Mouse (Mus musculus) spleen, postnatal 14 days (tissue): Measurements from ENCODE around the gene Lkaaear1.

ENCODE experiments used
- DNase-seq, 2 experiments: peaks; one replicate each; pipeline ENCODE4 v3.0.0; 2021 to 2022; ENCODE audit warnings: low spot score in 2 of 2

Gene Lkaaear1

DNA sequence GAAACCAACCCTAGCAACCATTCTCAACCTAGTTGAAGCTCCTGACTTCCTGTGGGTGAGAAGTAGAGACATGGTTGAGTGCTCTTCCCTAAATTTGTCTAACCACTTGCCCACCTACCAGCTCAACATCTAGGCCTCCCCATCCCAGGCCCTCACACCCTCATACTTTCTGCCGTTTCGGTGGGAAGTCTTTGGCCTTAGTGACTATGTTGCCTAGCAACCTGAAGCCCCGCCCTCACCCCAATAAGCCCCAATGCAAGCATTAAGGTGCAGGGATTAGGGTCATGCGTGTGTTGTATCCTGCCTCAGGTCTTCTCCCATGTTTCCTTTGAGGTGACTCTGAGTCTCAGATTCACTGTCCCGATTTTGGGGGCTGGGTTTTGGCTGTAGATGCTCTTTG, at the start of gene Lkaaear1:
Gene Lkaaear1 (minus strand): TSS at position 202 of the 400 bp plus-strand sequence.
- DNase-seq, result no peak

DNA sequence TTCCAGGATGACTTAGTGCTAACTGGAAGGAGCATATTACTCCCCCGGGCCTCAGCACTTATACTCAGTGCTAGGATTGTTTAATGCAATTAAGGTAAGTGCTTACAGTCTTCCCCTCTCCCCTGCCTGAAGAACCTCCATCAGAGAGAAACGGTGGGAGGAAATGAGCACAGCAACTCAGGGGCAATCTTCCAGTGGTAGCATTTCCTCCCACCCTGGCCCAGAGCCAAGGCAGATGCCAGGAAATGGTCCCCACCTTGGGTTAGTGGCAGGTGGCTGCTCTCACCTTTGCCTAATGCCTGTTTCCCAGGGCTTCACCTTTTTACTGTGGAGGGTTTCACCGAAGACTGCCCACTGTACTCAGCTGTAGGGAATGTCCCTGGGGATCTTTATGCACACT, 31.8 kb upstream of the Lkaaear1 start:
- DNase-seq, result no peak

DNA sequence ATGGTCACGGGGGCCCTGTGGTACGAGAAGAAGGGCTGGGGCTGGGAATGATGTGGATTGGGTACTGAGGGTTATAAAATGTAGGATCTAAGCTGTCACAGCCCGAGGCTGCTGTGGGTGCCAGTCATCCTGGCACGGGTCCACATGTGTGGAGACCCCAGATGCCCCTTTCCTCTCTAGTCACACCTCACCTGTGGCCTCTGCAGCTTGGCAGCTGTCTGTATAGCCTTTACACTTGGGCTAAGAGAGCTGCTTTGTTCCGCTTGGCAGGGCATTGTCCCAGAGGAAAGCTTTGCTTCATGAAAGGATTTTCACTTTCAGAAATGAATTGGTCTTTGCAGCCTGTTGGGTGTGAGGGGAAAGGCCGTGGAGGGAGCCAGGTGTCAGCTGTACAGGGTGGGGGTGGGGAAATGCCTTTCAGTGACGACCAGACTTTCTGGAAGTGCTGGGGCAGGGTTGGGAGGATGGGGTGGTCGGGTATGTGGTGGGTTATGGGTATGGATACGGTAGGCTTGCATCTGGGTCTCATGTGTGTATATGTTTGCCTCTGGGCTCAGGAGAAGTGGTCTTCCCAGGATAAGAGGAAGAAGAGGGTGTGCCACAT, 29.5 kb upstream of the Lkaaear1 start:
- no peak for DNase-seq

DNA sequence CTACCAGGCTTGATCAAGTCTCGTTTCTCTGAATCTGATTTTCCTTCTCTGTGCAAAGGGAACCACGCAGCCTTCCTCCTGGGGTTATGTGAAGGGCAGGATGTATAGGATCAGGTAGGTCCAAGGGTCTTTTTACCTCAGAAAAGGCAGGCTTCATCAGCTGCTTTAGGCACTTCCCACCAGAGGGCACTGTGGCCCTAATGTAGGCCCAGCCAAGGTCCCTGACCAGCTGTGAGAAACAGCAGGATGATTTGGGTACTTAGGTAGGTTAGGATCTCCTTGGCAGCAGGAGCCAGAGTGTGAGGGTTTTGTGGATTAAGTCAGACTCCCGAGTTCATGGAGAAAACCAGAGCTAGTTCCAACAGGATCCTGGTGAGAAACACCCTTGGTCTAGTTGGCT, 24.0 kb upstream of the Lkaaear1 start:
- no peak for DNase-seq

DNA sequence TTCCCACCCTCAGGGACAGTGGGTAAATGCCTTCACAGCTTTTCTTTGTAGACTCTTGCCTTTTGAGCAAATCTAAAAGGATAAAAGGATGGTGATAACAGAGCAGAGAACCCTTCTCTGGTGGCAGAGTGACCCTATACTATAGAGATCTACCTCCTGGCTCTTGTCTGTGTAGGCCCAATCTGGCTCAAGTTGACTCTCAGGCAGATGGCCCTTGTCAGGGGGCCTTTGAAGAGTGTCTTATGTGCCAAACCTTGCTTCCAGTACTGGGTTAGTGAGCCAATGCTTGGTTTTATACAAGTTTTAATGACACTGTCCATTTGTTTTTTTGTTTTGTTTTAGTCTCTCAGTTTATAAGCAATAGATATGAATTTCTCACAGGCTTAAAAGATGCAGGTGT, 23.0 kb upstream of the Lkaaear1 start:
- no peak for DNase-seq

DNA sequence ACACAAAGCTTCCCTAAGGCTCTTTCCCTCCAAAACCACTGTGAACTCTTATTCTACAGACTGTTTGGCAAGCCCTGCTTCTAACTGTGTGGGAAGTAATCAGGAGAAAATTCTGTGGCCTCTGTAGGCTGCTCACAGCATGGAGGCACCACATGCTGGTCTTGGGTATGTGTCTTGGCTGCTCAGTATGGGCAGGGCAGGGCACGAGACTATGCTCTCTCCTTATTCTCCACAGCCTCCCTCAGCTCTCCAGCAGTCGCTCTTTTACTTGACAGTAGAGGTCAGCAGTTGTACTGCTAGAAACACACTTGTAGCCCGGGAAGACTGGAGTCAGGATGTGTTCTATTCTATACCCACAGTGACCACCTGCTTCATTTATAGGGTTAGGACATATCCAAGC, 21.8 kb upstream of the Lkaaear1 start:
- no peak for DNase-seq

DNA sequence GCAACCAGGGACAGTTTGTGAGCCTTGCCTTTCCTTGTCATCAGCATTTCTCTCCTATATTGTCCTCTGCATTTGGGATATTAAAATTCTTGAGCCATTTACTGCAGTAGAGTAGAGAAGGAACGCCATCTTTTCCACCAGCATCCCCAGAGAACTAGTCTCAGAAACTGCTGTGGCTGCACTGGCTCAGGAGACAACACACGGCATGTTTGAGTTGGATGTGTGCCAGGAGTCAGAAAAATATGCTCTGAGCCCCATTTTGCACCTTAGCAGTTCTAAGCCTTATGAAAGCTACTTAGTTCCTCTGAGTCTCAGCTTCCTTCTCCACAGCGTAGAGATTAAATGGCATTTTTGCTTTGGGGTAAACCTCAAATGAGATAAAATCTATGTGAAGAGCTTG, 18.7 kb upstream of the Lkaaear1 start:
- no peak for DNase-seq

DNA sequence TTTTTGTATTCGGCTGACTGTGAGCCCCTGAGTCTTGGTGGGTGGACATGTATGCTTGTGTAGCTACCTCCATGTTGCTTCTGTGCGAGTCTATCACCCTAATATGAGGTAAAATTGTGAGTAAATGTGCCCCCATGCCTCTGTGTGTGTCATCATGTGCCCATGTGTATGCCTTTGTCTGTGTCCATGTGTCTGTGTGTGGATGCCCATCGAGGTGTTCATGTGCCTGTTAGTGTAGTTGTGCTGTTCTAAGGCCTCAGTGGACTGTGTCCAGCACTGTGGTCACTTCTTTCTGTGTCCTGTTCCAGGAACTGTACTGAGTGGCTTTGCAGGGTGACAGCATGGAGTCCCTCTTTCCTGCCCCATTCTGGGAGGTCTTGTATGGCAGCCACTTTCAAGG, 17.1 kb upstream of the Lkaaear1 start:
- no peak for DNase-seq

DNA sequence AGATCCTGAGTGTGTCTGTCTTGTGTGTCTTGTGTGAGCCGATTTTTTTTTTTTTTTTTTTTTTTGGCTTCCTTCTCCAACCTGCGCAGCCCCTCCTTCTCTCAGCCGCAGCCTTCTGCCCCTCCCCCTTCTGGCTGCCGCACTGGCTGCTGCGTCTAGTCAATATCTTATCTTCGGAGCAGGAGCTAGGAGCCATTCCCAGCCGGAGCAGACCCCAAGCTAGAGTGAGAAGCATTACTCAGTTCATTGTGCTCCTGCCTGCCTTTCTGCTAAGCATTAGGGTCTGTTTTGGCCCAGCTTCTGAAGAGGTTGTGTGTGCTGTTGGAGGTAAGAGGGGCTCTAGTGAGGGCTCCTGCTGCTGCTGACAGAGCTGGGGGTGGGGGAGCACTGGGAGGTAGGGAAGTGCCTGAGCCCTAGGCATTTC, 16.7 kb upstream of the Lkaaear1 start, which contains the start of gene Oprl1:
Gene Oprl1 (plus strand): TSS at position 114 of the 424 bp plus-strand sequence.
- no peak for DNase-seq

DNA sequence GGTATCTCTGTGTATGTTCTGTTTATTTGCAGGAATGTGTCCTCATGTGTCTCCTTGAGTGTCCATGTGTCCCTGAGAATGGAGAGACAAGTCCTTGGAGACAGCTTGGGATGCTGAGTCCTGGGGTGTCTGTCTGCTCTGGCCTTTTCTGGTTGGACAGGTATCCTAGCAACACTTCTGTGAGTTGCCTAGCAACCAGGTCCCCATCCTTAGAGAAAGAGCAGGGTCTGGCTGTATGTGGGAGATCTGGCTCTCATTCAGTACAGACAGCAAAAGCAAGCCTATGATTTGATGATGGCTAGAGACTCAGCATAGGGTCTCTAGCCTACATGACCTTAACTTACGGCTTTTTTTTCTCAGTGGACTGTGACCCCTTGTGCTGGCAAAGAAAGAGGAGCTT, 15.5 kb upstream of the Lkaaear1 start:
- DNase-seq, result no peak

DNA sequence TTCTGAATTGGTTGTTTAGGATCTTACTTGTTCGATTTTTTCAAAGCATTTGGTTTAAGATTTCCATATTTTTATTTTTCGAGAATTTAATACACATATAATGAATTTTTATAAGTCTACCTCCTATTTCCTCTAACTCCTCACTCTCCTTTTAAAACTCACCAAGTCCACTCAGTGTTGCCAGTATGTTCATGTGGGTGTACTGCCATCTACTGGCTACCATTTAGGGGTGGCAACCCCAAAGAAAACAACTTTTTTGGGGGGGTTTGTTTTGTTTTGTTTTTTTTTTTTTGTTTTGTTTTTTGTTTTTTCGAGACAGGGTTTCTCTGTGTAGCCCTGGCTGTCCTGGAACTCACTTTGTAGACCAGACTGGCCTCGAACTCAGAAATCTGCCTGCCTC, 8.4 kb upstream of the Lkaaear1 start:
- DNase-seq, result no peak

DNA sequence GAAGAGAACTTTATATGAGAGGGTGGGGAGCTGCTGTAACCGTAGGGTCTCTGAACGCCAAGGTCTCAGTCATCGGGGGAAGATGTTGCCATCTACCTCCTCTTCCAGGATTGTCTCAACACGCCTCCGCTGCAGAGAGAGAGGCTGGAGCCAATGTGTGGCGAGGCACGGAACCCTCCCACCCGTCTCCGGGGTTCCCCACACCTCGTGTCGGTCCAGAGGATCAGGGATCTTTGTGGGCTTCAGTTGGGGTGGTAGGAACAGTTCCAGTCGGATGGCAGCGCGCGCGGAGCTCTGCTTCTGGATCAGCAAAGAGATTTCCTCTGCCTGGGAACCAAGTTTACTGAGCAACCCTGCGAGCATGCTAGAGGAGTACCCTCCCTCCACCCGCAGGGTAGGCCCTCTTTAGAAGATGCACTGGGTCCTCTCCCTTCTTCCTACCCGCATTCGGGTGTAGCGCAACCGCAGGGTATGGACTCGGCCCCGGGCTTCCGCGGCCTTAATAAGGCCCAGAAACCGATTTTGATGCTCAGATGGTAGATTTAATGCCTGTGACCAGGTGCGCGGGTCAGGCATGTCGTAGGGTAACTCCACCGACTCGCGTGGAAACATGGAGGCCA, 1.3 kb downstream of the Lkaaear1 start:
- DNase-seq, result no peak

DNA sequence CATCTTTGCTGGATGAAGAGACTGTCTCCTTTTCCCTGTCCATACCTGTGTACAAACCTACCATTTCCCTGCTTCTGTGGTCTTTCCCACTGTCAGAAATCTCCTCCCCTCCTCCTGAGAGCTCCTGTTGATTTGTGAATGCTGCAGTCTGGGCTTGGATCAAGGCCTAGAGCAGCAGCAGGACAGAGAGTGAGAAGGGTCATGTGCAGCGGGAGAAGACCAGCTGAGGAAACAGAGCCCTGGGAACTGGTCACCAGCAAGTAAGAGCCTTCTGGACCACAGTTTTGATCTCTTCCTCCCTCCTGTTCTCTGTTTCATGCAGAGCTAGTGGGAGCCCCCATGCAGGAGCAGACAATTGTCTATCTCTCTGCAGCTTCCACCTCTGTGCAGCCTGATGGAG, 2.5 kb downstream of the Lkaaear1 start:
- peak in 1 of 2 experiments; percentile 3 for DNase-seq

DNA sequence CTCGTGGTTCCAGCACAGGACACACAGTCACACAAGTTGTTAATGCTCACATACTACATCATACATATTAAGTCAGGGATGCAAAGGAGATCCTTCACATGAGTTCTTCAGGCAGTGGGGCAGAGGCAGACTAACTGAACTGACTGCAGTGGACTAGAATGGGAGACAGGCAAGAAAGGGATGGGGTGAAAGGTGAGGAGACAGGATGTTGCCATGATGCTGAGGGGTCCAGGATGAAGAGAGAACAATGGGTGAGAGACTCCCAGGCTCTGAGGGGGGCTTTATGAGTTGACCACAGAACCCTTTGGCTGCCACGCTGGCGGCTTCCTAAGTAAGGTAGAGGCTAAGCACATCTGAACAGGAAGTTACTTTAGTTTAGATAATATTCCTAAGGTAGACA, 3.7 kb downstream of the Lkaaear1 start:
- DNase-seq, result no peak

DNA sequence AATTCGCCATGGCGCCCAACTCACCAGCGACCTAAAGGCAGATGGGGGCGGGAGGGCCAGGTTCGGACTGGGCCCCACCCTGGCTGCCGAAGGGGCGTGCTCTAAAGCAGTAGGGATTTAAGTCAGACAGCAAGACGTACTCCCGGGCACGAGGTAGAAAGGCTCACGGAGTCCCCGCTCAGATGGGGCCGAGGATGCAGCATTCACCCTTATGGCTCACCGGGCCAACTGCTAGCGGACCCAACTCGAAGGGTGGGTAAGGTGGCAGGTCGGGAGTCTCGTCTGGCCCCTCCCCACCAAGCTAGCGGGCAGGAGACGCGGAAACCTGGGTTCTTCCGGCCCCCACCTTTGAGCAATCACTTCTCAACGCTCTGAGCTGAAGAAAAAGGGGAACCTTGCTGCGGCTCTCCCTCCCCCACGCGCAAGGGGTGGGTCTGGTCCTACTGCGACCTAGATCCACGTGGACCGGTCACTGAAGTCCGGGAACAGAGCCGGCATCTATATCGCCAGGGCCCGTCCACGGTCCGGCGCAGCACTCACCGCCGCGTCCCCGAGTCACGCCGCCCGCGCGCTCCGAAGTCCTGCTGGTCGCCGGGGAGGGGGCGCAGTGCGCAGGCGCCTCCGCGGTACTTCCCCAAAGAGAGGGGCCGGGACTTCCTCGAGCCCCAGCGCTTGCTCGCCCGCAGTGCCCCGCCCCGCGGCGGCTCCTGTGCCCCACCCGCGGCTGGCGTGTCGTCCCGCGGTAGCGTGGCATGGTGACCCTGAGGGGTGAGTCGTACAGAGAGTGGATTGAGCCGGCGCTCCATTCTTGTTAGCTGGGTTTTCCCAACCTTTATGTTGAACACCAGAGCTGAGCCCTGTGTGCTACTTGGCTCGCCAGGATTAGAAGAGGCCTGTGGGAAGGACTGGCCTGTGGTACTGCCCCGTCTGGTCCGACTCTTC, 4.6 kb downstream of the Lkaaear1 start, which contains the start of gene Rgs19:
Gene Rgs19 (minus strand): TSS at position 639 of the 942 bp plus-strand sequence.
- DNase-seq, result peak; percentile 65 to 73

DNA sequence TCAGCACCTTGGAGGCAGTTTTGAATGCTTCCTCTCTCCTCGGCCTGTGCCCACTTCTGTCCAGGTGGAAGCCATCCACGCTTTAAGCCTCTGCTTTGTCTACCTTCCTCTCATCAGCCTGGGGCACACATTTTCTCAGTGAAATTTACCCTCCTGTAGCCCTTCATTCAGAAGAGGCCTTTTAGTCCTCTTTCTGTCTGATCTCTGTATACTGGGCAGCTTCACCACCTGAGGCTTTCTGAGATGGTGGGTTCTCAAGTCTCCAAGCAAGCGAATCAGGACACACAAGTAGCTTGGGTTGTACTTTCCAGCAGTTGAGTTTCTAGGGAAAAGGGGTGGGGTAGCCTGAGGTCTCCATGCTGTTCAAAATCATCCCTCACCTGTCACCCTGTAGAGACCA, 5.9 kb downstream of the Lkaaear1 start:
- no peak for DNase-seq

DNA sequence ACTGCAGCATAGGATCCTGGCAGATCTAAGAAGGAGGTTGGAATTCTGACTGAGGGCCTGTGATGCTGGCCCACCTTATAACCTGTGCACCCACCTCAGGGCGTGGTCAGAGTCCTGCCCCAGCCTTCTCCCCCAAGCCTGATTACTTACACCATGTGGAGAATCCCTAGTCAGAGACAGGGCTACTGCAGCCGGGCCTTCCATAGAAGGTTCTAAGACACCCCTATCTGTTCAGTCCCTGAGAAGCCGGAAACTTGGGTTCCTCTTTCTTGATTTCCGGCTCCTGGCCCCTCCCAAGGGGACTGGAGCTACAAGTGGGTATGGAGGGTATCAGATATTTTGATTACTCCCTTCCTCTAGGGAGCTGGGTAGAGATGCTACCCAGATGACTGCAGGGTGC, 6.7 kb downstream of the Lkaaear1 start:
- no peak for DNase-seq

DNA sequence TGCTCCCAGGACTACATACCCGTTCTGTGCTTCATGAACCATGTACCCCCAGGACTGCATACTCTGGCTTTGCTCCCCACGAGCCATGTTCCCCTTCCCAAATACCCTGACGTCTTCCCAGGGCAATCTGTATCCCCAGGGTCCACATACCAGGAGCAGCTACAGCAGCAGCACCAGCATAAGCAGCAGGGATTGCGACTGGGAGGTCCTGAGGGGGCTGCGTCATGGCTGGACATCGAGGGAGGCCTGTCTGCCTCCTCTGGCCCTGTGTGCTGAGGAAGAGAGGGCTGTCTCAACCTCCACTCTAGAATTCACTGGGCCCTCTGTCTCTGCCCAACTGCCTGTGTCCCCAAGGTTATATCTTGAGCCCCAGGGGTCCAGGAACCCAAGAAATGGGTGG, 7.2 kb downstream of the Lkaaear1 start:
- no peak for DNase-seq

DNA sequence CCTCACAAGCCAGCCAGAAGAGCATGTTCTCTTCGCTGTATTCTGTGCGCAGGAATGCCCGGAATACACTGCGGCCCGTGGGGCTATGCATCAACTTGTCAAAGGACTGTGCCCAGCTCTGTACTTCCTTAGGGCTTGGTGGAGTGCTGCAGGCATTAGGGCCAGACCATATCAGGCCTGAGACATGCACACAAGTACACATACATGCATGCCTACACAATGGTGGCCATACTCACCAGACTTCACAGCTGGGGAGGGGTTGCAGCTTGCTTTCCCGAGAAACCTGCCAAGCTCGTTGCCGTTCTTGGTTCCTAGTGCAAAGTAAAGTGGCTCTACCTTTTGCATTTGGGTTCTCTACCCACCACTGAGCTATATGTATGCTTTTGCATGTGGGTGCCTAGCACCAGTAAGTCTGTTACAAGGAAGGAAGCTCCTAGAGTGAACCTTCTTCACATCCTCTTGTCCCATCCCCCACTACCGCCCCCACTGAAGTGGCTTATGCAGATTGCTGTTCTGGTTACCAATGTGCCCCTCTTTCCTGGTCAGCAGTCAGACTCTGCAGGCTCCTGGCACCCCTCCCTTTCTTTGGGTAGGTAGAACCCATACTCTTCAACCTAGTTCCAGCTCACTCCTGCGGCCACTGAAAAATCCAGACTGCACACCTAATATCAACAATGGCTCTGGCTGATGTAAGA, 8.6 kb downstream of the Lkaaear1 start:
- DNase-seq, result no peak

DNA sequence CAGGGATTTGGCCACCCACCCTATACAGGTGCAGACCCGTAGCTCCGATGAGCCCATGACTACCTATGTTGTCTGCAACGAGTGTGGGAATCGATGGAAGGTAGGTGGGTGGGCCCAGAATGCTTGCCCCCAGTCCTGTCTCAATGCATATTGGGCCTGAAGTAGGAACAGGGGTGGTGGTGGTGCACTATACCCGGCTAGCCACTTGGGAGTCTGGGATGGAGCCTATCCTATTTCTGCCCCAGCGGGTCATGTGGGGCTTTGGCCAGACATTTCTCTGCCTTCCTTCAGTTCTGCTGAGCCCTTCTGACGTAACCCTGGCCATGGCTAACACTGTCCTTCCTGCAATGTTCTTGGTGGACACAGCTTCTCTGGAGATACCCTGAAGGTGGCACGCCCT, 10.7 kb downstream of the Lkaaear1 start:
- DNase-seq, result no peak

DNA sequence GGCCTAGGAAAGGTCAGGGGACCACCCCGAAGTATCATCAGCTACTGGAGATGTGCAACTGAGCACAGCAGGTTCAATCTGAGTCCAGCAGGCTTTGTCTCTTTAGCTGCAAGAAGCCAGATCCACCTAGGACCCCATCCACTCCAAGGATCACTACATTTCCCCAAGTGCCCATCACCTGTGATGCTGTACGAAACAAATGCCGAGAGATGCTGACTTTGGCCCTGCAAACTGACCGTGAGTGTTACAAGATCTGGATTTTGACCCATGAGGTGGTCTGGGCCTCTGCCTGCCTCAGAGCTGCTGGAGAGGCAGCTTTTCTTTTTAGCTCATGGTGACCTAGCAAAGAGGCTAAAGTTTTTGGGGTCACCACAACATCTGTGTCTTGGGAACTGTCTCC, 12.6 kb downstream of the Lkaaear1 start:
- no peak for DNase-seq

DNA sequence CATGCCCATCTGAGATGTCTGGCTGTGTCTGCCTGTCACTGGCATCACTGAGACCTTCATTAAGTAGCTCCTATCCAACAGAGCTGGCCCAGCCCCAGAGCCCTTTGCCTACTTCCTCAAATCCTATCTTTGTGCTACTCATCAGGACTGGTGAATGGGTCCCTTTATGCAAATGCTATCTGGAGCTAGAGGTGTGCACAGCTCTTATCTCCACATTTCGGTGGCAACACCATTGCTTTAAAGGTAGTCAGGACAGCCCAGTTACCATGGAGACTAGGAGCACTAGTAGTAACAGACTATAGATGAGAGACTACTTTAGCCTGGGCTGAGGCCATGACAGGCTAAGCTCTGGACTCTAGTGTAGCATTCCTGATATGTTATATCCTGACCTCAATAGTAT, 13.5 kb downstream of the Lkaaear1 start:
- DNase-seq, result no peak
